Mouse (Mus musculus): ENCODE results near the gene Ptprd.

GRCm38 (mm10) chr4:76583025-76583424 is 1628.7 kb downstream of the Ptprd start:
- TF ChIP-seq USF1 (IDR thresholded peaks at IDR 0.05; ENCODE audit: low read depth) (no peak), CTCF (IDR thresholded peaks at IDR 0.05; ENCODE audit: control insufficient read depth, insufficient read depth, insufficient read length) (no peak), MAX (IDR thresholded peaks at IDR 0.05) (no peak), CEBPB (IDR thresholded peaks at IDR 0.05; ENCODE audit: low read depth) (no peak)
